Mouse (Mus musculus) lung, embryonic 16.5 days (tissue): Measurements from ENCODE around the gene Pik3ca. TPM values are rescaled to one million over a fixed set of nuclear protein-coding genes. Genes with fewer than 3 reads are reported as not detected.
A peak's percentile ranks its signal among the peaks of the same experiment; 100 is the strongest.

Source experiments
- ATAC-seq: fragments of 200-750 bp; cut with Nextera tagmentation; 2 replicates; pipeline ENCODE4 v1.8.0; 2017; ENCODE audit warnings: low read depth, mild to moderate bottlenecking, moderate library complexity
- H3K27ac ChIP-seq: fragments of 300-500 bp; sonication (generic); 2 replicates; pipeline ENCODE4 v1.5.1; 2014; ENCODE audit warnings: mild to moderate bottlenecking, control low read depth, low read length
- H3K27me3 ChIP-seq: fragments of 300-500 bp; sonication (generic); 2 replicates; pipeline ENCODE4 v1.6.1; 2014; ENCODE audit warnings: low read depth, low read length, mixed read lengths; ENCODE audit not compliant: control insufficient read depth, insufficient read depth
- H3K36me3 ChIP-seq: fragments of 300-500 bp; sonication (generic); 2 replicates; pipeline ENCODE4 v1.6.1; 2014; ENCODE audit warnings: low read length; ENCODE audit not compliant: control insufficient read depth, insufficient read depth
- H3K4me1 ChIP-seq: fragments of 300-500 bp; sonication (generic); replicated peaks from 2 replicates; pipeline ENCODE4 v1.6.1; 2014; ENCODE audit warnings: low read length, mixed read lengths; ENCODE audit not compliant: control insufficient read depth, insufficient read depth
- H3K4me2 ChIP-seq: fragments of 300-500 bp; sonication (generic); 2 replicates; pipeline ENCODE4 v1.6.1; 2014; ENCODE audit warnings: low read depth, low read length, control low read depth
- H3K4me3 ChIP-seq: fragments of 300-500 bp; sonication (generic); 2 replicates; pipeline ENCODE4 v1.5.1; 2014; ENCODE audit warnings: mild to moderate bottlenecking, low read length, control low read depth
- H3K9ac ChIP-seq: fragments of 300-500 bp; sonication (generic); 2 replicates; pipeline ENCODE4 v1.6.1; 2014; ENCODE audit warnings: low read length, control low read depth
- H3K9me3 ChIP-seq: fragments of 300-500 bp; sonication (generic); 2 replicates; pipeline ENCODE4 v1.6.1; 2016; ENCODE audit warnings: low read length; ENCODE audit not compliant: control insufficient read depth
- WGBS: fragments of 180-500 bp; shearing (Covaris S2); extraction: QIAGEN DNeasy Blood & Tissue Kit; methylation state at CpG from one replicate; pipeline ENCODE4 v1.1.7; 2014; 5-methylcytosine and 5-hydroxymethylcytosine counted together
- polyA plus RNA-seq: library from polyadenylated mRNA; unstranded; fragments of >200 nt; fragmentation: Nextera tagmentation; extraction: Ambion mirVana; gene quantifications from 2 replicates; pipeline ENCODE4 v1.2.1, GENCODE M21; 2015

Gene Pik3ca
- polyA plus RNA-seq, 1 experiment from 2014 or later = 10.2 TPM

- H3K4me2 ChIP-seq = no peak overlapping the region
- no peak overlapping the region for H3K9ac ChIP-seq
- ATAC-seq = no peak
- H3K36me3 ChIP-seq = peaks cover 45% of the 10 kb centered on the region
- no peak overlapping the region for H3K27ac ChIP-seq
- WGBS = 80% methylated on average over 11 of the region's 11 CpGs
- no peak overlapping the region for H3K4me3 ChIP-seq
- no peaks in the 10 kb centered on the region for H3K27me3 ChIP-seq
- no peaks in the 10 kb centered on the region for H3K4me1 ChIP-seq
- H3K9me3 ChIP-seq = no peaks in the 10 kb centered on the region
Observed at GRCm38 (mm10) chr3:32454329-32455021, 57.0 kb downstream of the Pik3ca start.

- no peak overlapping the region for H3K4me2 ChIP-seq
- ATAC-seq = no peak
- WGBS = 68% methylated on average over 4 of the region's 4 CpGs
- no peaks in the 10 kb centered on the region for H3K27me3 ChIP-seq
- no peak overlapping the region for H3K9ac ChIP-seq
- no peak overlapping the region for H3K4me3 ChIP-seq
- H3K36me3 ChIP-seq = peaks cover 44% of the 10 kb centered on the region
- H3K27ac ChIP-seq = no peak overlapping the region
- no peaks in the 10 kb centered on the region for H3K9me3 ChIP-seq
- H3K4me1 ChIP-seq = no peaks in the 10 kb centered on the region
Observed at GRCm38 (mm10) chr3:32459777-32460176, 62.3 kb downstream of the Pik3ca start.

DNA sequence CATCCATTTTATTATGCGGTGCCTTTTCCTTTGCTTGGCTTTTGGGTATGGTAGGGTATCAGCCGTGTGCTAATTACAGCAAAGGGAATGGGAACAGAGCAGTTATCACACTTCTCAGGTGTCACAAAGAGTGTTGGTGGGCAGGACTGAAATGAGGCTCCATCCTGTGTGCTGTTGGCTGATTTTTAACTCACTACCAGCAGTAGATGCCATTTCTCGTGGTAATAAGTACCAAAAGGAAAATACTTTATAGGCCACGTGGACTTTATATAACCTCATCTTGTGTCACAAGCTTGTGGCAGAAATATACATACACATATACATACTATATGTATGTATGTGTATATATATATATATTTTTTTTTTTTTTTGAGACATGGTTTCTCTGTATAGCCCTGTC, 69.8 kb downstream of the Pik3ca start:
- whole genome bisulfite sequencing = 91% methylated on average over 4 of the region's 4 CpGs
- Histone ChIP-seq H3K4me1 (peaks cover 8% of the 10 kb centered on the region), H3K9ac (no peak overlapping the region), H3K27me3 (no peaks in the 10 kb centered on the region), H3K36me3 (peaks cover 12% of the 10 kb centered on the region; the same call in 1 of the 2 replicates), H3K4me2 (no peak overlapping the region), H3K27ac (no peak overlapping the region), H3K9me3 (no peaks in the 10 kb centered on the region), H3K4me3 (no peak overlapping the region)
- ATAC-seq = no peak

- Histone ChIP-seq H3K9me3 (no peaks in the 10 kb centered on the region), H3K27me3 (no peaks in the 10 kb centered on the region), H3K4me3 (no peak overlapping the region), H3K27ac (no peak overlapping the region), H3K36me3 (peaks cover 3% of the 10 kb centered on the region; the same call in 1 of the 2 replicates), H3K4me2 (no peak overlapping the region), H3K4me1 (peaks cover 8% of the 10 kb centered on the region), H3K9ac (no peak overlapping the region)
- WGBS = 35% methylated on average over 4 of the region's 4 CpGs
- no peak for ATAC-seq
Observed at GRCm38 (mm10) chr3:32468411-32468810, 70.9 kb downstream of the Pik3ca start.

DNA sequence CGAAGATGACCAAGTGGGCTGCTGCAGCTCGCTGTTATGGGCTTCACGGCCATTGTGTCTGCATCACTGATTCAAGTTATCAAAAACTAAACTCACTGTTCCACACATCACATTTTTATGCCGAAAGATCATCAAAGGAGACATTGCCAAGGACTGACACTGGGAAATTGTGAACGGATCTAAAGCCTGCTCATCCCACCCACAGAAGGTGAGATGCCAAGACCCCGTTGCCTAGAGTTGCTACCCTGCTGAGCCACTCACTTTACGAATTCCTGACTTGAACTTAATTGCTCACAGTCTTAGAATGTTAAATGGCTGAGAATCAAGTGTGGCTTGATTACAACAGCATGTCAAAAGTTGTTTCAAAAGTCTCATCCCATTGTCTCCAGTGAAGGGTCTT, 73.0 kb downstream of the Pik3ca start:
- Histone ChIP-seq H3K9ac (no peak overlapping the region), H3K4me1 (peaks cover 8% of the 10 kb centered on the region), H3K4me2 (no peak overlapping the region), H3K27ac (no peak overlapping the region), H3K9me3 (no peaks in the 10 kb centered on the region), H3K4me3 (no peak overlapping the region), H3K36me3 (no peaks in the 10 kb centered on the region), H3K27me3 (no peaks in the 10 kb centered on the region)
- ATAC-seq = no peak
- 71% methylated on average over 7 of the region's 7 CpGs for WGBS

- no peaks in the 10 kb centered on the region for H3K27me3 ChIP-seq
- no peak overlapping the region for H3K4me2 ChIP-seq
- peaks cover 8% of the 10 kb centered on the region for H3K4me1 ChIP-seq
- peak; percentile 87 for ATAC-seq
- H3K36me3 ChIP-seq = no peaks in the 10 kb centered on the region
- 42% methylated on average over 6 of the region's 6 CpGs for WGBS
- no peak overlapping the region for H3K9ac ChIP-seq
- no peak overlapping the region for H3K4me3 ChIP-seq
- no peaks in the 10 kb centered on the region for H3K9me3 ChIP-seq
- H3K27ac ChIP-seq = no peak overlapping the region
Observed at GRCm38 (mm10) chr3:32471098-32471497, 73.6 kb downstream of the Pik3ca start.

DNA sequence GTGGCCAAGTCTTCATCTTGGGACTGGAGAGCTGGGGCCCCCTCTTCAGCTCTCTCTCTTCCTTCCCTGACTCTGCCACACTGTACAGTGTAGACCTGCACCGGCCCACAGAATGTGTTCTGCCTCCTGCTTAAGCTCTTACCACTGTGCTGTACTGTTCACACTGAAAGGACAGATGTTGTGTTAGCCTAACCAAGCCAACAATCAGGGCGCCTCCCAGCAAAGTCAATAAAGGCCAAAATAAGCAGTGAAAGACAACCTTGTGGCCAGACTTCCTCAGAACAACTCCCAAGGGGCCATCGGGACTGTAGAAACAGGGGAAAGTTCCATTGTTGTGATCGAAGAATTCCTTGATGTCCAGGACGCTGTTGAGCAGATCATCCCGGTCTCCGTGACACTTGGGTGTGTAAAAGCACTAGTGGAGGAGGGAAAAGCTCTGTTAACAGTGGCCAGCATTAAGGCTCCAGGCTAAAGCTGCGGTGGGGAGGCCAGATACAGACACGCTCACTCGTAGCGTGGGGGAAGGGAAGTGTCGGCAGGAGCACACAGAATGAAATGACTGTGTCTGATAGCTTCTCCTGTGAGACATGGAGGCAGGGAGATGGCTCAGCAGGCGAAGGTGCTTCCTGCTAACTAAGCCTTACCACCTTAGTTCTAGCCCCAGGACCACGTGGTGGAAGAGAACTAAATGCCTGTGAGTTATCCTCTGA, 74.9 kb downstream of the Pik3ca start:
- no peak for ATAC-seq
- no peak overlapping the region for H3K9ac ChIP-seq
- H3K27me3 ChIP-seq = no peaks in the 10 kb centered on the region
- no peak overlapping the region for H3K4me3 ChIP-seq
- no peak overlapping the region for H3K4me2 ChIP-seq
- H3K36me3 ChIP-seq = no peaks in the 10 kb centered on the region
- H3K4me1 ChIP-seq = peaks cover 8% of the 10 kb centered on the region
- no peak overlapping the region for H3K27ac ChIP-seq
- WGBS = 65% methylated on average over 14 of the region's 14 CpGs
- no peaks in the 10 kb centered on the region for H3K9me3 ChIP-seq

GRCm38 (mm10) chr3:32473184-32473583, 75.7 kb downstream of the Pik3ca start:
- Histone ChIP-seq H3K9ac (no peak overlapping the region), H3K27me3 (no peaks in the 10 kb centered on the region), H3K4me1 (peaks cover 7% of the 10 kb centered on the region), H3K27ac (no peak overlapping the region), H3K9me3 (no peaks in the 10 kb centered on the region), H3K36me3 (no peaks in the 10 kb centered on the region), H3K4me3 (no peak overlapping the region), H3K4me2 (no peak overlapping the region)
- 81% methylated on average over 10 of the region's 10 CpGs for WGBS
- no peak for ATAC-seq

DNA sequence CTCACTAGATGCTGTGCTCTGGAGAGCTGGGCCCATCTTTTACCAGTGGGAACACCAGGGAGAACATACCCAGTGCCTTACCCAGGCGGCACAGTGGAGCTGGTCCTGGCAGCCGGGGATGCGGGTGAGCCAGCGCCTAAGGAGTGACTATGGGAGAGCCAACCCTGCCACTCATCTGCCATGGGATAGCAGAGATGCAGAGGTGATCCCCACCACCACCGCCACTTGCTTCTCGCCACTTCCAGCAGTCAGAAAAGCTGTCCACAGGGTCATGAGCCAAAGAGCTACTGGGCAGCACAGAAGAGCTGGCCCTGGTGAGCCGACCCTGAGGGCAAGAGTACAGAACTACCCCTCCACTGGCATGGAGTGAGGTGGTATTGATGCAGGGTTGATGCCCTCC, 82.5 kb downstream of the Pik3ca start:
- H3K4me1 ChIP-seq = no peaks in the 10 kb centered on the region
- H3K9me3 ChIP-seq = no peaks in the 10 kb centered on the region
- H3K27ac ChIP-seq = no peak overlapping the region
- H3K36me3 ChIP-seq = no peaks in the 10 kb centered on the region
- H3K4me2 ChIP-seq = no peak overlapping the region
- no peak for ATAC-seq
- WGBS = 77% methylated on average over 7 of the region's 7 CpGs
- H3K9ac ChIP-seq = no peak overlapping the region
- H3K27me3 ChIP-seq = no peaks in the 10 kb centered on the region
- no peak overlapping the region for H3K4me3 ChIP-seq
